Mouse (Mus musculus) gastrocnemius, postnatal 36 days (tissue): Measurements from ENCODE around the gene Moap1. TPM values are rescaled to one million over a fixed set of nuclear protein-coding genes. Genes with fewer than 3 reads are reported as not detected.

Experiments
- DNase-seq, 2 experiments: peaks; one replicate each; pipeline ENCODE4 v3.0.0; 2022
- intact Hi-C: fragments of 180-260 bp; cut with DNase I; formaldehyde crosslinking; loops from one replicate; pipeline ENCODE4 v1.15.1; 2025
- total RNA-seq, 2 experiments: library from RNA; stranded (reverse); gene quantifications; 2 replicates each; pipeline ENCODE4 v1.2.3; 2021

The Moap1 gene
- total RNA-seq, 2 experiments from 2014 or later = 3.2 to 5.4 TPM

- no peak for DNase-seq
- intact Hi-C loops = no loop called here
Observed at GRCm38 (mm10) chr12:102709896-102710295, 33.6 kb downstream of the Moap1 start.

- intact Hi-C loops = no loop called here
- DNase-seq = peak in 1 of 2 experiments; percentile 36
Observed at GRCm38 (mm10) chr12:102708220-102708619, 35.2 kb downstream of the Moap1 start.

- intact Hi-C loops = loop anchor here (2.0 kb wide), 1 partner anchor 128 kb away; no protein-coding TSS in a partner anchor
- no peak for DNase-seq
Observed at GRCm38 (mm10) chr12:102706833-102707463, 36.5 kb downstream of the Moap1 start.

- intact Hi-C loops = loop anchor here (2.0 kb wide), 1 partner anchor 127 kb away; no protein-coding TSS in a partner anchor
Observed at GRCm38 (mm10) chr12:102705906-102706640, 37.4 kb downstream of the Moap1 start.

GRCm38 (mm10) chr12:102705216-102705871 is 38.1 kb downstream of the Moap1 start:
- intact Hi-C loops = no loop called here
- DNase-seq = peak; percentile 80 to 82

More at GRCm38 (mm10) chr12:102705906-102706640, 37.4 kb downstream of the Moap1 start:
- DNase-seq = no peak

- intact Hi-C loops = no loop called here
Observed at GRCm38 (mm10) chr12:102704457-102705198, 38.8 kb downstream of the Moap1 start, which contains the start of gene Itpk1. TSS of gene Itpk1 (minus strand) at chr12:102704930.

GRCm38 (mm10) chr12:102703921-102704408 is 39.5 kb downstream of the Moap1 start:
- intact Hi-C loops = no loop called here
- no peak for DNase-seq

More at GRCm38 (mm10) chr12:102704457-102705198, 38.8 kb downstream of the Moap1 start, which contains the start of gene Itpk1:
- DNase-seq = peak in 1 of 2 experiments; percentile 39

- intact Hi-C loops = no loop called here
Observed at GRCm38 (mm10) chr12:102703441-102703840, 40.0 kb downstream of the Moap1 start.

GRCm38 (mm10) chr12:102703111-102703412 is 40.4 kb downstream of the Moap1 start:
- intact Hi-C loops = no loop called here
- DNase-seq = no peak

More at GRCm38 (mm10) chr12:102703441-102703840, 40.0 kb downstream of the Moap1 start:
- DNase-seq = no peak

GRCm38 (mm10) chr12:102702356-102703110 is 40.9 kb downstream of the Moap1 start:
- peak in 1 of 2 experiments; percentile 78 for DNase-seq
- intact Hi-C loops = no loop called here

GRCm38 (mm10) chr12:102701691-102702207 is 41.7 kb downstream of the Moap1 start:
- no peak for DNase-seq
- intact Hi-C loops = no loop called here

GRCm38 (mm10) chr12:102700453-102700852 is 43.0 kb downstream of the Moap1 start:
- DNase-seq = no peak
- intact Hi-C loops = no loop called here

- intact Hi-C loops = no loop called here
- DNase-seq = no peak
Observed at GRCm38 (mm10) chr12:102699156-102699555, 44.3 kb downstream of the Moap1 start.

GRCm38 (mm10) chr12:102698089-102698684 is 45.3 kb downstream of the Moap1 start:
- DNase-seq = no peak
- intact Hi-C loops = no loop called here

GRCm38 (mm10) chr12:102697381-102697780 is 46.1 kb downstream of the Moap1 start:
- intact Hi-C loops = no loop called here
- DNase-seq = no peak

- intact Hi-C loops = no loop called here
- DNase-seq = no peak
Observed at GRCm38 (mm10) chr12:102696635-102697354, 46.7 kb downstream of the Moap1 start.

- intact Hi-C loops = no loop called here
Observed at GRCm38 (mm10) chr12:102695369-102696239, 47.9 kb downstream of the Moap1 start.

More at GRCm38 (mm10) chr12:102695369-102696239, 47.9 kb downstream of the Moap1 start:
- no peak for DNase-seq
